Mouse (Mus musculus): ENCODE data around the gene Ccdc121.
"Not testable (repeated sequence)": the region's sequence is repeated elsewhere in the genome, so short reads cannot be mapped to it uniquely, and the experiment has no call there.

Ccdc121 gene

GRCm38 (mm10) chr1:181512430-181513129 lies 1.3 kb upstream of the Ccdc121 start:
- DNase-seq (ENCODE audit: extremely low read depth, insufficient read length, low spot score): no peak

DNA sequence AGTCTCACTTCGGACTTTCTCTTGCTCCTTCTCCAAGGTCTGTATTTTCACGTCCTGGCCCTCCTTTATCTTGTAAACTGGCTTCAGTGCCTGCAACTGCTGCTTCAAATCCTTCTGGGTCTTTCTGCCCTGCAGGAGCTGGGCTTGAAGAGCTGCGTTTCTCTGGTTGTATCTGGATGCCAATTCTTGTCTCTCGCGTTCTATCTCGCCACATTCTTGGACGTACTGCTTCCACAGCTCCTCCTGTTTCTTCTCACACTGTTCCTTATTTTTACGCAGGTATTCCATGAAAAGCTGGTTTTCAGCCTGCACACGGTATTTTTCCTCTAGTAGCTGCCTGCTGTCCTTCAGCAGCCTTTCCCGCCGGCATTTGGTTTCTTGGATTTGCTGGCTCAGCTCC lies 396 bp downstream of the Ccdc121 start:
- not testable (repeated sequence) for DNase-seq (ENCODE audit: extremely low read depth, insufficient read length, low spot score)

GRCm38 (mm10) chr1:181505367-181505766 lies 5.9 kb downstream of the Ccdc121 start:
- DNase-seq (ENCODE audit: extremely low read depth, insufficient read length, low spot score): no peak

DNA sequence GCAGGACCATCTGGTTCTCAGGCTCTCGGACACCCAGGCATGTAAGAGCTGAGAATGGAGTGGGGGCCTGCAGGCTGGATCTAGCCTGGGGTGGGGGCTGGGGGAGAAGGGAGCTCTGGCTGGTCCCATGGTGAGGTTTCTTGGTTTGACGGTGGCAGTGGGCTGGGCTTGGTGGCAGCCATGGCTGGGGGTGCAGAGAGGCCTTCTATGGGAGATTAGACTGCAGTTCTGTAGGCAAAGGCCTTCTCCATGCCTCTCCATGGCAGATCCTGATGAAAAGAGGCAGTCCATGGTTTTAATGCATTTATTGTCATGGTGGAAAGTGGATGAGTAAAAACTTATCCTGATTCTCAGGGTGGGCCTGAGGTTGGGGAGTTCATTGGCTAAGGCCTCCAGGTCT lies 7.8 kb downstream of the Ccdc121 start:
- no peak for DNase-seq (ENCODE audit: extremely low read depth, insufficient read length, low spot score)

GRCm38 (mm10) chr1:181484696-181485095 lies 26.6 kb downstream of the Ccdc121 start:
- DNase-seq (ENCODE audit: extremely low read depth, insufficient read length, low spot score): no peak

- no peak for DNase-seq (ENCODE audit: extremely low read depth, insufficient read length, low spot score)
Measured at GRCm38 (mm10) chr1:181476557-181476956, 34.7 kb downstream of the Ccdc121 start.

DNA sequence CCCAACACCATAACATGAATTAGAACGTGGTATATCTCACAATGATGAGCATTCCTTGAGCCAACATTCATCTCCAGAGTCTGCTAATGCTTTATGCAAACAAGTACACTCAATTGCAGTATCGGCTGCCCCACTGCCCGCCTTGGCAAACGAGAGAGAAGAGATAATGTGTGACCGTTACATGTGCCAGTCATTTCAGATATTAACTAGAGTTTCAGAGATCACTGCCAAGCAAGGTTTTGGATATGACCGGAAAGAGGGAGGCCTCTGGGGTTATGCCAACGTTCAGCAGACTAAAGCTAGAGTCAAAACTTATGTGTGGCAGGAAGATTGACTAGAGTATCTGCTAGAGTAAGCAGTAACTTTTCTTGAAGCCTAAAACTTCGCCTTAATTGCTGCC lies 35.1 kb downstream of the Ccdc121 start:
- DNase-seq (ENCODE audit: extremely low read depth, insufficient read length, low spot score): no peak

DNA sequence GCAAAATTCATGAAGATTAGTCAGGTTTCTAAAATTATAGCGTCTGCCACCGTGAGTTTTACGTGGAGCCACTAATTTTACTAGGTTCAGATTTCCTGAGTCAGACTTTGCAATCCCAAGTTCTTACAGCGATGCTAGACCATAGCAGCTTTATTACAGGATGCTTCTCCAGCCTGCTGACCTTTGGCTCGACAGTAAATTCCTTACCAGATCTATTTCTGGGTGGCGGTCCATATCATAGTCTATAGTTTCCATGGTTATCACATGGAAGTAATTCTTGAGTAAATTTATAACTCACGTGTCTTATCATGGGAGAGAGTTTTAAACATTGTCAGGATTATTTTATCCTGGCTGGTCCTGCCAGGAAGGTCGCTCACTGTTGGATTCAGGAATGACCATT lies 41.8 kb downstream of the Ccdc121 start:
- DNase-seq (ENCODE audit: extremely low read depth, insufficient read length, low spot score): no peak

GRCm38 (mm10) chr1:181467321-181467670 lies 44.0 kb downstream of the Ccdc121 start:
- no peak for DNase-seq (ENCODE audit: extremely low read depth, insufficient read length, low spot score)

GRCm38 (mm10) chr1:181466601-181467320 lies 44.5 kb downstream of the Ccdc121 start:
- no peak for DNase-seq (ENCODE audit: extremely low read depth, insufficient read length, low spot score)

- DNase-seq (ENCODE audit: extremely low read depth, insufficient read length, low spot score): no peak
Measured at GRCm38 (mm10) chr1:181466040-181466439, 45.2 kb downstream of the Ccdc121 start.

DNA sequence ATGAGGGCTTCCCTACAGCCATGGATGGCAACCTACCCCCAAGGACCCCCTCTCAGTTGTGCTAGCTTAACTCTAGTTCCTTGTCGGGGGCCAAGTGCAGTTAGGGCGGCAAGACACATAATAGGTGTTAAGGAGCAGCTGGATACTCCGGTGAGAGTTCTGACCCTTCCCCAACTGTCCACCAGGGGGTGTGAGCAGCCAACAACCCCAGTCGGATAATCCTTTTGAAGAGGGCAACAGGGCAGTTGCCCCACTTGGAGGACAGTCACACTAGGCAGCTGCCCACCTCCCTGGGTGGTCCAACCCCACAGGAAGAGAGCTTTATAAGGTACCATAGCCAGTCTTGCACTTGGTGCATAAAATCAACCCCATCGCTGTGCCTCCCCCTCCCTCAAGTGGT lies 46.2 kb downstream of the Ccdc121 start:
- DNase-seq (ENCODE audit: extremely low read depth, insufficient read length, low spot score): no peak

GRCm38 (mm10) chr1:181462906-181463179 lies 48.4 kb downstream of the Ccdc121 start:
- no peak for DNase-seq (ENCODE audit: extremely low read depth, insufficient read length, low spot score)

- DNase-seq (ENCODE audit: extremely low read depth, insufficient read length, low spot score): no peak
Measured at GRCm38 (mm10) chr1:181462051-181462905, 49.0 kb downstream of the Ccdc121 start.

- no peak for DNase-seq (ENCODE audit: extremely low read depth, insufficient read length, low spot score)
Measured at GRCm38 (mm10) chr1:181461484-181461883, 49.8 kb downstream of the Ccdc121 start.

DNA sequence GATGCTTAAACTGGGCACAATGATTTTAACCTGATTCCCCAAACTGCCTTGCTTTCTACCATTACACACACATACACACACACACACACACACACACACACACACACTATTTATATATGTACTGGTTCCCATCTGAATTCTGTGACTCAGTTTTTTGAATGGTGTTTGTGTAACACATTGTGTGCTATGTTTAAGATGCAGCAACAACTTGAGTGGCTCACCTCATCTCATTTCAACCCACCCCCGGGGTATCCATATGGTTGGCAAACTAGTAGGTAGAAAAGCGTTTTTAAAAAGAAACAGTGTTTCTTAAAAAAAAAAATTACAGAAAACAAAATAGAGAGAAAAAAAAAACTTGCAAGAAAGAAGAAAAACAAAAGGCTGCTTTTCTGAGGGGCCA lies 51.0 kb downstream of the Ccdc121 start:
- no peak for DNase-seq (ENCODE audit: extremely low read depth, insufficient read length, low spot score)
